Mouse (Mus musculus) liver, adult (tissue): ENCODE results near the gene Igll1.

ENCODE experiments used
- GATA4 ChIP-seq: IDR thresholded peaks from 2 replicates; pipeline ENCODE4 v1.6.1; 2014; ENCODE audit warnings: mild to moderate bottlenecking, low read length; ENCODE audit not compliant: insufficient replicate concordance

Gene Igll1

GRCm38 (mm10) chr16:16862288-16862687 is 1.5 kb downstream of the Igll1 start:
- no peak for TF ChIP-seq GATA4

GRCm38 (mm10) chr16:16856731-16857476 is 6.9 kb downstream of the Igll1 start:
- TF ChIP-seq GATA4, result no peak

GRCm38 (mm10) chr16:16855541-16855940 is 8.2 kb downstream of the Igll1 start:
- TF ChIP-seq GATA4, result no peak

- no peak for TF ChIP-seq GATA4
These were observed 8.9 kb downstream of the Igll1 start for GRCm38 (mm10) chr16:16854836-16855235.

GRCm38 (mm10) chr16:16852411-16852810 is 11.4 kb downstream of the Igll1 start:
- no peak for TF ChIP-seq GATA4

GRCm38 (mm10) chr16:16849196-16849595 is 14.6 kb downstream of the Igll1 start:
- no peak for TF ChIP-seq GATA4

- TF ChIP-seq GATA4, result no peak
These were observed 34.1 kb downstream of the Igll1 start for GRCm38 (mm10) chr16:16829671-16830070.

GRCm38 (mm10) chr16:16828757-16829615 is 34.8 kb downstream of the Igll1 start, which contains the start of gene Spag6l:
Gene Spag6l, minus strand, starts transcription at chr16:16829456.
- TF ChIP-seq GATA4, result no peak

GRCm38 (mm10) chr16:16826223-16826622 is 37.6 kb downstream of the Igll1 start:
- TF ChIP-seq GATA4, result no peak

- TF ChIP-seq GATA4, result no peak
These were observed 38.3 kb downstream of the Igll1 start for GRCm38 (mm10) chr16:16825476-16825875.
